Mouse (Mus musculus): ENCODE results near the gene Myg1. TPM values are rescaled to one million over a fixed set of nuclear protein-coding genes. Genes with fewer than 3 reads are reported as not detected.

Myg1 gene
- polyA plus RNA-seq, 2 experiments = 91.1 to 108 TPM

- DNase-seq (ENCODE audit: low spot score) = peak; percentile 35
- Histone ChIP-seq H3K9ac (ENCODE audit: low read depth, low read length, severe bottlenecking) (peak overlapping the region; percentile 48; the same call in 1 of the 2 replicates), H3K9me3 (ENCODE audit: control insufficient read depth, low read length) (no peaks in the 10 kb centered on the region), H3K36me3 (ENCODE audit: control insufficient read depth, insufficient read depth, low read length) (no peaks in the 10 kb centered on the region), H3K27me3 (ENCODE audit: control insufficient read depth, insufficient read depth, low read length) (no peaks in the 10 kb centered on the region), H3K27ac (replicated peaks; ENCODE audit: low read depth, low read length) (peak overlapping the region; percentile 55; the same call in 1 of the 2 replicates), H3K4me3 (replicated peaks; ENCODE audit: low read length) (peak overlapping the region; percentile 16; the same call in 1 of the 2 replicates), H3K4me2 (replicated peaks; ENCODE audit: low read depth, low read length, severe bottlenecking) (peak overlapping the region; percentile 40), H3K4me1 (ENCODE audit: control insufficient read depth, insufficient read depth, low read length) (peaks cover 21% of the 10 kb centered on the region)
- TF ChIP-seq POLR2A (IDR thresholded peaks at IDR 0.05; ENCODE audit: borderline replicate concordance, extremely low read depth, insufficient read depth, insufficient read length) = no peak
- peak; percentile 81 for ATAC-seq (ENCODE audit: low FRiP score, low read depth)
- 2% methylated on average over 10 of the region's 10 CpGs for WGBS
Measured at GRCm38 (mm10) chr15:102370727-102371126, 39.2 kb downstream of the Myg1 start.

- Histone ChIP-seq H3K36me3 (ENCODE audit: control insufficient read depth, insufficient read depth, low read length) (no peaks in the 10 kb centered on the region), H3K9ac (ENCODE audit: low read depth, low read length, severe bottlenecking) (peak overlapping the region; percentile 75), H3K4me2 (replicated peaks; ENCODE audit: low read depth, low read length, severe bottlenecking) (peak overlapping the region; percentile 92), H3K9me3 (ENCODE audit: control insufficient read depth, low read length) (no peaks in the 10 kb centered on the region), H3K4me3 (replicated peaks; ENCODE audit: low read length) (peak overlapping the region; percentile 56), H3K27ac (replicated peaks; ENCODE audit: low read depth, low read length) (peak overlapping the region; percentile 84), H3K27me3 (ENCODE audit: control insufficient read depth, insufficient read depth, low read length) (no peaks in the 10 kb centered on the region), H3K4me1 (ENCODE audit: control insufficient read depth, insufficient read depth, low read length) (peaks cover 9% of the 10 kb centered on the region)
- ATAC-seq (ENCODE audit: low FRiP score, low read depth) (peak; percentile 88), DNase-seq (ENCODE audit: low spot score) (peak; percentile 50)
- 0 out of 2 replicates have a peak, but pooled peaks have one; percentile 35 for TF ChIP-seq POLR2A (IDR thresholded peaks at IDR 0.05; ENCODE audit: borderline replicate concordance, extremely low read depth, insufficient read depth, insufficient read length)
- WGBS = 1% methylated on average over 29 of the region's 43 CpGs
Measured at GRCm38 (mm10) chr15:102376453-102377162, 45.1 kb downstream of the Myg1 start.

GRCm38 (mm10) chr15:102377163-102377543 is 45.6 kb downstream of the Myg1 start:
- peak overlapping the region; percentile 84 for H3K27ac ChIP-seq (replicated peaks; ENCODE audit: low read depth, low read length)
- ATAC-seq (ENCODE audit: low FRiP score, low read depth) (peak; percentile 70; the same call in 1 of the 2 replicates), DNase-seq (ENCODE audit: low spot score) (peak; percentile 90)
- peak overlapping the region; percentile 92 for H3K4me2 ChIP-seq (replicated peaks; ENCODE audit: low read depth, low read length, severe bottlenecking)
- no peaks in the 10 kb centered on the region for H3K9me3 ChIP-seq (ENCODE audit: control insufficient read depth, low read length)
- WGBS = 0% methylated on average over 7 of the region's 7 CpGs
- peak overlapping the region; percentile 75 for H3K9ac ChIP-seq (ENCODE audit: low read depth, low read length, severe bottlenecking)
- no peaks in the 10 kb centered on the region for H3K27me3 ChIP-seq (ENCODE audit: control insufficient read depth, insufficient read depth, low read length)
- H3K4me3 ChIP-seq (replicated peaks; ENCODE audit: low read length) = peak overlapping the region; percentile 56
- no peak for TF ChIP-seq POLR2A (IDR thresholded peaks at IDR 0.05; ENCODE audit: borderline replicate concordance, extremely low read depth, insufficient read depth, insufficient read length)
- H3K36me3 ChIP-seq (ENCODE audit: control insufficient read depth, insufficient read depth, low read length) = no peaks in the 10 kb centered on the region
- peaks cover 9% of the 10 kb centered on the region for H3K4me1 ChIP-seq (ENCODE audit: control insufficient read depth, insufficient read depth, low read length)

GRCm38 (mm10) chr15:102377810-102378262 is 46.3 kb downstream of the Myg1 start:
- TF ChIP-seq POLR2A (IDR thresholded peaks at IDR 0.05; ENCODE audit: borderline replicate concordance, extremely low read depth, insufficient read depth, insufficient read length) = no peak
- WGBS = 6% methylated on average over 10 of the region's 10 CpGs
- no peaks in the 10 kb centered on the region for H3K27me3 ChIP-seq (ENCODE audit: control insufficient read depth, insufficient read depth, low read length)
- H3K9me3 ChIP-seq (ENCODE audit: control insufficient read depth, low read length) = no peaks in the 10 kb centered on the region
- H3K27ac ChIP-seq (replicated peaks; ENCODE audit: low read depth, low read length) = peak overlapping the region; percentile 14
- DNase-seq (ENCODE audit: low spot score) (peak; percentile 67), ATAC-seq (ENCODE audit: low FRiP score, low read depth) (0 out of 2 replicates have a peak, but pooled peaks have one; percentile 25)
- H3K9ac ChIP-seq (ENCODE audit: low read depth, low read length, severe bottlenecking) = peak overlapping the region; percentile 75; the same call in 1 of the 2 replicates
- H3K36me3 ChIP-seq (ENCODE audit: control insufficient read depth, insufficient read depth, low read length) = no peaks in the 10 kb centered on the region
- H3K4me2 ChIP-seq (replicated peaks; ENCODE audit: low read depth, low read length, severe bottlenecking) = peak overlapping the region; percentile 92
- H3K4me1 ChIP-seq (ENCODE audit: control insufficient read depth, insufficient read depth, low read length) = peaks cover 9% of the 10 kb centered on the region
- peak overlapping the region; percentile 56 for H3K4me3 ChIP-seq (replicated peaks; ENCODE audit: low read length)

- H3K4me2 ChIP-seq (replicated peaks; ENCODE audit: low read depth, low read length, severe bottlenecking) = no peak overlapping the region
- no peak overlapping the region for H3K4me3 ChIP-seq (replicated peaks; ENCODE audit: low read length)
- ATAC-seq (ENCODE audit: low FRiP score, low read depth) = peak; percentile 55
- H3K27me3 ChIP-seq (ENCODE audit: control insufficient read depth, insufficient read depth, low read length) = no peaks in the 10 kb centered on the region
- WGBS = 2% methylated on average over 7 of the region's 7 CpGs
- H3K9me3 ChIP-seq (ENCODE audit: control insufficient read depth, low read length) = no peaks in the 10 kb centered on the region
- H3K27ac ChIP-seq (replicated peaks; ENCODE audit: low read depth, low read length) = no peak overlapping the region
- peaks cover 9% of the 10 kb centered on the region for H3K4me1 ChIP-seq (ENCODE audit: control insufficient read depth, insufficient read depth, low read length)
- DNase-seq (ENCODE audit: low spot score) = peak; percentile 95
- no peak overlapping the region for H3K9ac ChIP-seq (ENCODE audit: low read depth, low read length, severe bottlenecking)
- no peak for TF ChIP-seq POLR2A (IDR thresholded peaks at IDR 0.05; ENCODE audit: borderline replicate concordance, extremely low read depth, insufficient read depth, insufficient read length)
- no peaks in the 10 kb centered on the region for H3K36me3 ChIP-seq (ENCODE audit: control insufficient read depth, insufficient read depth, low read length)
Measured at GRCm38 (mm10) chr15:102381575-102381974, 50.1 kb downstream of the Myg1 start.

Measured in limb, embryonic 14.5 days (tissue).